Mouse (Mus musculus): Measurements from ENCODE around the gene Gm44790.
"Not testable (repeated sequence)": the region's sequence is repeated elsewhere in the genome, so short reads cannot be mapped to it uniquely, and the experiment has no call there.

Gm44790 gene

DNA sequence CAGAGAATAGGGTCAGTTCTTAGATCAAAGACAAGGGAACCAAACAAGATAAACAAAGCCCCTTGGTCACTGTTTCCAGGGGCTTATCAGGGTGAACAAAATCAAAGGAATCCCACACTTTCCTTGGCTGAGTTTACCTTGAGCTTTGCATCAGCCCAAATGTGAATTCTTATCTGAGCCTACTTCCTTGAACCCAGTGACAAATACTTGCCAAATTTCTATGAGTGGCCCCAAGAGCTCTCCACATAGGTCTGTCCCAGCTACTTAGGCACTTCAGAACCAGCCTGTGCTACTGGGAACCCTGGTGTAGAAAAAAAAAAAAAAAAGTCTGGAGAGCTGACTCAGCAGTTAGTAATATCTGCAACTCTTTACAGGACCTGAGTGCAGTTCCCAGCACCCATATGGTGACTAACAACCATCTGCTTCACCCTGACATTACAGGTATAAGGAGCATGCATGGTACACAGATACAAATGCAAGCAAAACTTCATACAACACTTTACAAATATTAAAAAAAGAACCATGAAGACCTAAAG, 48.3 kb downstream of the Gm44790 start:
- DNase-seq (ENCODE audit: low read depth), result no peak

DNA sequence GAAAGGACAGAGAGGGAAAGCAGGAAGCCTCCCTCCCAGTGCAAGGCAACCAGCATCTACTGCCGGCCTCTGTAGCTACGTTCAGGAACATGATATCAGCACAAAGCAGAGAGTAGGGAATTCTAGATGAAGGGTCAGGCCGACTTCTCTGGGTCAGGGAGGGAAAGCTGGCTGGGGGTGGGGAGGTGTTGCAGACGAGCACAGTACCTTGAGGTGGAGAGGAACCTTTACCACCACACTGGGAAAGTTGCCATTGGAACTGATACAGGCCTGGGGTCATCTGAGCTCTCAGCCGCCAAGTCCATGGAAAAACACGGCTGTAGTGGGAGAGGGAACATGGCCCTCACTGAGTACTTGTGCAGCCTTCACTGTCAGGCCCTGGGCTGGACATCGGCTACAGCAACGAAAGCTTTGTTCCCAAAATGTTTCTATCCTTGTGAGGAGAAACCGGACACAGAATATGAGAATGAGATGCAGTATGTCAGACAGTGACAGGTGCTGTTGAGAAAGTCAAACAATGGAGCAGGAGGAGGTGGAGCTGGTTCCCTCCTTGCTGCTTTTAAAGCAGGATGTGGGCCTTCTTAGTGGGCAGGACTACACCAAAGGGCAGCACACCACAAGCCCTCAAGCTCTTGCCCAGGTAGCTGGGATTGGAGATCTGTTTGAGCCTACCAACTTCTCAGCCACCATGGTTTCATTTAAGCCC, 49.2 kb downstream of the Gm44790 start:
- DNase-seq (ENCODE audit: low read depth), result no peak

DNA sequence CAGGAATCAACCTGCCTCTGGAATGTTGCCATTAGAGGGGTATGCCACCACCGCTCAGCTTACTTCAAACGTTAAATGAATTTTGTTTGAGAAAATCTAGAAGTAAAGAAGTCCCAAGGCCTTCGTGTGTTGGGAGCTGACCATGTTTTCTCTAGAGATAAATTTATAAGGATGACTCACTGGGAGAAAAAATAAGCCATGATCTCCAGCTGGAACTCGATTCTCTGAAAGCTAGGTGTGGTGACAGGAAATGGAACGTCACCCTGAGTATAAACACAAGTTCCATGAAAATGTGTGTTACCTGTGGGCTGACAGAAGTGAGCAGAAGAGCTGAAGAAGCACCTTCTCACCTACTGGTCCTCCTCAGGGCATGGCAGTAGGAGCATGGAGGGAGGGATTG, 50.5 kb downstream of the Gm44790 start:
- no peak for DNase-seq (ENCODE audit: low read depth)

DNA sequence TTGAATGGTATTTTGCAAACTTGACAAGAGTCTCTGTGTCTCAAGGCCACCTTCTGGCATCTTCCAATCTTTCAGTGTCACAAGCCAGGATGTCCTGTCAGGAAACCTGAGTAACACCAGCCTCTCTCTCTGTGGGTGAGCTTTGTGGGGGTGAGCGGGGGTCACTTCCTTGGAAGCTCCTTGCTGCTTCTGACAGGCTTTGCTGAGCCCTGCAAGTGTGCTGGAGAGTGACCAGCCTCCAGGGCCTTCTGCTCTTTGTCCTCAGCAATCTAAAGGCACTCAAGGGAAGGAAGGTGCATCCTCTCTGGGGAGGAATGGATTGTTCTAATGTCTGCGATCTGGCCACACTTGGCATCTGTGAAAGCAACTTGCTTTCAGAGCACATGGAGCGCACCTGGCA, 52.9 kb downstream of the Gm44790 start:
- peak; percentile 95 for DNase-seq (ENCODE audit: low read depth)

DNA sequence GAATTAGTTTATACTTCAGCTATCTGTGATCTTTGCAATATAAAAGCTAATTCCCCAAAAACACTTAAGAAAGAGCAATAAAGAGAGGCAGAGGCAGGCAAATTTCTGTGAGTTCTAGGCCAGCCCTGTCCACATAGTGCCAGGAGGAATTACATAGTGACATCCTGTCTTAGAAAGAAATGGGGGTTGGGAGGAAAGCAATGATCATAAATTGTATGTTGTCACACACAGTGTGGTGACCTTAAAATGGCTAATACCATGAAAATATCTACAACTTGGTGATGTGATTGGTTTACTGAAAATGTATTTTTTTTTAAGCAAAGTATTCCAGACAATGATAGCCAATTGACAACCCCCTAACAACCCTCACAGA, 53.3 kb downstream of the Gm44790 start:
- DNase-seq (ENCODE audit: low read depth), result peak; percentile 50

DNA sequence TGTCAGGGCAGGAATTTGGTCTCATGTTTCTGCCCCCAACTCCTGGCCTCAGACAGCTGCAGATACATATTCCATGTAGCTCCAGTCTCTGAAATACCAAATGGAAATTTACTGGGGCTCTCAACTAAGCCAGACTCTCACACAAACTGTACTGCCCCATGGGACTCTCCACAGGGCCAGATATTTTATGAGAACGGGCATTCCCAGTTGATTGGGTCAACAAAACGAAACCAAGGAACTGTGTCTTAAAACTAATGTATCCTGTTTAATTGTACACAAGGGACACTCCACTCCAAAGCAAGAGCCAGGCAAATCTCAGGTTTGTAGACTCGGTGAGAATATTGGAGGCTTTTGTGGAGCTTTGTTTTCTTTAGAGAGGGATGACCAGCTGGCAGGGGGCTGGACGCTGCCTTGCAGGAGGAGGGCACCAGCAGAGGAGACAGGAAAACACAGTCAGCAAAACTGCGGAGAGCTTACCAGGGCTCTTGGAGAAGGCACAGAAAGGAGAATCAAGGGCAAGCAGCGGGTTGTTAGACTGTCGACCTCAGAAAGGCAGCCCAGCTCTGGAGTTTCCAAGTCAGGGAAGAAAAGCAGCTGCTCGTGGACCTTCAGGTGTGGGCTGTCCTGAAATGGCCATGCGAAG, 53.9 kb downstream of the Gm44790 start:
- peak; percentile 70 for DNase-seq (ENCODE audit: low read depth)

DNA sequence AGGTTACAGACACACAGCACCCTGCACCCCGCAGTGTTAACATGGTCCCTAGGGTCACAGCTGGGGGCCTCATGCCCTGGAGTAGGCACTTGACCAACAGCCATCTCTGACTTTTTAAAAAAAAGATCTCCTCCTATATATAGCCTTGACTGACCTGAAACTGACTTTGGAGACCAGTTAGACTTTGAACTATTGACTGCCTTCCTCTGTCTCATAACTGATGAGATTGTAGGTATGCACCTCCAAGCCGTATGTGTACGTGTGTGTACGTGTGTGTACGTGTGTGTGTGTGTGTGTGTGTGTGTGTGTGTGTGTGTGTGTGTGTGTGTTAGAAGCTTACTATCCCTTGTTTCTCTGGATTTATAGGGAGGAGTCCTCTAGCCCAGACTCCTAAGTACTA, 55.4 kb downstream of the Gm44790 start:
- DNase-seq (ENCODE audit: low read depth), result no peak

DNA sequence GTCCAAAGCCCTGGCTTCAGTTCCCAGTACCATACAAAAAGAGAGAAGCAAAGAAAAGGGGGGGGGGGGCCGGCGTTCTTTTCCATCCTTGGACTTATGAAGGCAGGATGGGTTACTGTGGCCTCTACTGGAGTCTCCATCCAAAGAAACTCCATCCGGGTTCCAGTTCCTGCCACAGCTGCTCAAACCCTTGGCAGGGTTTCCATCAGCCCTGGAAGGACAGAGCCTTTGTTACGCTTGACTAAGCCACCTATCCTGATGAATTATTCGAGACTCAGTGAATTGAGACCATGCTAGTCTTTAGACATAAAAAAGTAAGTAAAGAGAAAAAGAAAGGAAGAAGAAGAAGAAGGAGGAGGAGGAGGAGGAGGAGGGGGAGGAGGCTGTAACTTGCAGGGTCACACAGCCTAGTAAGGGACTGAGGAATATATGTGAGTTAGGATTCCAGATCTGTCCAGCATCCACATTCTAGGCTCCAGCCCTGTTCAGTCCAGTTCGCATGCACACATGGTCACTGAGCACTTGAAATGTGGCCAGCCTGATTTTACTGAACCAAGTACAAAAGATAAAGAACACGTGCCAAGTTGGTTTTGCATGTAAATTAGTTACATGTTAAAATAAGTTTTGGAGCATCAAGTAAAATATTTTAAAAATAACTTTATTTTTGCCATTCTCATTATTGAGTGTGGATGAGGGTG, 59.6 kb downstream of the Gm44790 start:
- no peak for DNase-seq (ENCODE audit: low read depth)

DNA sequence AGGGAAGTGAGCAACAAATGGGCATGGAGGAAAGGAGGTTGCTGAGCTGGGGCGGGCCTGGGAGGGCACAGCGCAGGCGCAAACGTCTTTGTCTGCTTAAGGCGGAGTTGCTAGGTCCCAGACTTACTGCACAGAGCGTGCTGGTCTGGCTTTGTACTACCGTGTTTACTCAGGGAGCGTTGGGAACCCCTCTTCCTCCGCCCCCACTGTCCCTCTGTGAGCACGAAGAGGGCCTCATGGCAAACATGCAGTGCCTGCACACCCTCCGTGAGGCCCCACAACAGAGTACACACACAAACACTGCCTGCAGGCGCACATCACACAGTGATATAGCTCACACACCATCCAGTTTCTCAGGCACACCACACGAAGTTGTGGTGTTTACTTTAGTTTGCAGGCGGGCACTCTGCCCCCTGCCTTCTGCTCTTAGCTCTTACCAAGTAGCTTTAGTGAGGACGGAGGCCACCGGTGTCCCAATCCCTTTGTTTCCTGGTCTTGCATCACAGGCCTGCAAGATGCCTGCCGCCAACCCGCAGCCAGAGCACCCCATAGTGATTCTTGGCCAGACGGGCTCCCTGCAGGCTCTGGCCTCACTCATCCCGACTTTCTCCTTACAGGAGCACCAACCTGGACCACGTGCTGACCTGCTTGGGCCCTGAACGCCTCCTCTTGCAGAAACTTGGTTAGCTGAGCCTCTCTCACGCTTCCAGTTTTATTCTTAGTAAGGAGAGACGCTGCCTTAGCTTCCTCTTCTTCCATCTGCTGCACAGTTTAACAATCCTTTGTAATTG, 61.1 kb downstream of the Gm44790 start:
- DNase-seq (ENCODE audit: low read depth), result peak; percentile 98

DNA sequence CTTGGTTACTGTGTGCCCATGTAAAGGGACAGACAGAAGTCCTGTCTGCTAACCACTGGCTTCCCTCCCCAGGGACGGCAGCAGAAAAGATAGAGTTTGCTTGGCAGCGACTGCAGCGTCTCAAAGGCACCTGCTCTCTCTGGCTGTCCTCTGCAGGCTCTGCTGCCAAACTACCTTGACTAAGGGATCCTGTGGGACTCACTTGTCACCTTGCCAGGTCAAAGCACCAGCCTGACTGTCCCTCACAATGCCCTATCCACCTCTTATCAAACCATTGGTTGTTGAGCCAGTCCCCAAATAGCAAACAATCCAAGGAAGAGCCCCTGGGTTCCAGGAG, 61.7 kb downstream of the Gm44790 start:
- DNase-seq (ENCODE audit: low read depth), result no peak

DNA sequence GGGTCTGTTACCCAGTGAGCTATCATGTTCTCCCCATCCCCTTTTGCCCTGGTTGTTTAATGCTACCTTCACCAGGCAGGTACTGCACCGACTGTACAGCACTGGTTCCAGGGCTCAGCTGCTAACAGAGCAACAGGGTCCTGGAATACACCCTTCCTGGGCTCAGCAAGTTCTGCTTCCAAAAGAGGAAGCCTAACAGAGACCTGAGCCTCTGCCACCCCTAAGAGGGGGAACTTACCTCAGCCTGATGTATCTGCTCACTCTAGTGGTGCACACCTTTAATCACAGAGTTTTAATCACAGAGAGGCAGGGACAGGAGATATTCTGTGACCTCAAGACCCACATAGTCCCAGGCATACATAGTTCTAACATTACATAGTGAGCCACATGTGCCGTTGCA, 63.5 kb downstream of the Gm44790 start:
- no peak for DNase-seq (ENCODE audit: low read depth)

DNA sequence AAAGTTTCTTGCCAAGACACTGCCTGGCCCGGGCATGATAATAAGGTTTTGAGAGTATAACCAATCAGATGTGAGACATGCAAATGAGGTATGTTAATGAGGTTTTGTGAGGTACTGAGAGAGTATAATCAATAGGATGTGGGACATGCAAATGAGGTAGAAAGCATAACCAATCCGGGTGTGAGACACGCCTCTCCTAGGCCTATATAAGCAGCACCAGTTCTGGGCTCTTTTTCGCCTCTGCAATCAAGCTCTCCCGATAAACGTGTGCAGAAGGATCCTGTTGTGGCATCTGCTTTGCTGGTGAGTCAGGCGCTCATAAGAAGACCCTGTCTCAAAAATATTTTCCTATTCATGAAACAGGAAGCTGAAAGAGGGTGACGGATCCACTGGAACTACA, 64.0 kb downstream of the Gm44790 start:
- not testable (repeated sequence) for DNase-seq (ENCODE audit: low read depth)

DNA sequence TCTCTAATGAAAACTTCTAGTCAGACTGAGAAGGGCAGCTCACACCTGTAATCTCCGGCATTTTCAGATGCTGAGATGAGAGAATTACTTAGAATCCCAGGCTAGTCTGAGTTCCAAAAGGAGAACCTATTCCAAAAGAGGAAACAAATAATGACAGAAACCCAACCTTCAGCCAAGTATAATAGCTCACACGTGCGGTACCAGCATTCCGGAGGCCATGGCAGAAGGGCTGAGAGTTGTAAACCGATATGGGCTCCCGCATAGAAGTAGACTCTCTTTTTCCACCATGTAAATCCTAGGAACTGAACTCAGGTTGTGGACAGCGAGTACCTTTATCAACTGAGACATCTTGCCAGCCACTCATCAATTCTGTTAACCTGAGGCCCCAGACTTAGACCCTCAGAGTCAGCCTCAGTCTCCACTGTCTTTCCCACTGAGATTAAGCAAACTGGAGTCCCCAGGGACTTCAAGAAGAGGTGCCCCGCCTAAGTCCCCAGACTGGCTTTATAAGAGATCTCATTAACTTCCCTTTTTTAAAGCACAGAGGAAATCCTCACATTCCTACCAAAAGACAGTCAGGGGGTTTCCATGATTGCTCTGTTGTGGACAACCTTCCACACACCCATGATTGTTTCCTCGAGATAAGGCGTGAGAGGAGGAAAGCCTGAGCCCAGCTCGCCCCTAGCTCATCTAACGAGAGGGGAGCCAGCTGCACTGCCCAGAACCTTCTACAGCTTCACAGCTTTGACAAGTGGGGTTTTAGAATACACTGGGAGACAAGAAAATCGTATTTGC, 67.2 kb downstream of the Gm44790 start:
- DNase-seq (ENCODE audit: low read depth), result peak; percentile 92

DNA sequence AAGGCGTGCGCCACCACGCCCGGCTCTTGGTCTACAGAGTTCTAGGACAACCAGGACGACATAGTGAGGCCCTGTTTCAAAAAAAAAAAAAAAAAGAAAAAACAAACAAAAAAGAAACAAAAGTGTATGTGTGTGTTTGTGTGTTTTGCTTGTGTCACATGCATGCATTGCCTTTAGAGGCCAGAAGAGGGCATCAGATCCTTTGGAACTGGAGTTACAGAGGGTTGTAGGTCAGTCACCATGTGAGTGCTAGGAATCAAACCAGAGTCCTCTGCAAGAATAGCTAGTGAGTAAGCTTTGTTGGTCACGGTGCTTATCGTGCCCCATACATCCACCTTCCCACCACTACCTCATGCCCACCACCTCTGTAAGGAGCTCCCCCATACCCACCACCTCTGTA, 68.3 kb downstream of the Gm44790 start:
- peak; percentile 59 for DNase-seq (ENCODE audit: low read depth)
